Mouse (Mus musculus) heart, embryonic 14.5 days (tissue): ENCODE data around the gene Lypd6. TPM values are rescaled to one million over a fixed set of nuclear protein-coding genes. Genes with fewer than 3 reads are reported as not detected.

ENCODE experiments used
- ATAC-seq: fragments of 200-750 bp; cut with Nextera tagmentation; 2 replicates; pipeline ENCODE4 v1.8.0; 2017; ENCODE audit warnings: low read depth, moderate TSS enrichment; ENCODE audit not compliant: insufficient number of reproducible peaks, insufficient read depth, low FRiP score
- H3K27ac ChIP-seq, 2 experiments: fragments of 200-500 bp in 1 of 2; fragments of 300-500 bp in 1 of 2; sonication (generic) in 1 of 2; replicated peaks in 1 of 2; 2 replicates each; pipeline ENCODE4 v1.5.1; 2012 to 2014; ENCODE audit warnings: low read depth in 2 of 2, low read length in 2 of 2, control low read depth in 1 of 2, mild to moderate bottlenecking in 1 of 2, mixed read lengths in 1 of 2; ENCODE audit not compliant: control insufficient read depth in 1 of 2, insufficient read depth in 1 of 2
- H3K27me3 ChIP-seq: fragments of 300-500 bp; sonication (generic); 2 replicates; pipeline ENCODE4 v1.6.1; 2014; ENCODE audit warnings: mild to moderate bottlenecking, low read length, control low read depth; ENCODE audit not compliant: control insufficient read depth, insufficient read depth
- H3K36me3 ChIP-seq: fragments of 300-500 bp; sonication (generic); 2 replicates; pipeline ENCODE4 v1.6.1; 2014; ENCODE audit warnings: mild to moderate bottlenecking, control low read depth, low read length, mixed read lengths; ENCODE audit not compliant: control insufficient read depth, insufficient read depth
- H3K4me1 ChIP-seq, 2 experiments: fragments of 200-500 bp in 1 of 2; fragments of 300-500 bp in 1 of 2; sonication (generic) in 1 of 2; 2 replicates each; pipeline ENCODE4 v1.6.1; 2012 to 2014; ENCODE audit warnings: low read length in 2 of 2, control low read depth in 1 of 2, mixed read lengths in 1 of 2; ENCODE audit not compliant: control insufficient read depth in 2 of 2, insufficient read depth in 2 of 2
- H3K4me2 ChIP-seq: fragments of 300-500 bp; sonication (generic); 2 replicates; pipeline ENCODE4 v1.6.1; 2014; ENCODE audit warnings: mild to moderate bottlenecking, low read length
- H3K4me3 ChIP-seq, 2 experiments: fragments of 200-500 bp in 1 of 2; fragments of 300-500 bp in 1 of 2; sonication (generic) in 1 of 2; 2 replicates each; pipeline ENCODE4 v1.5.1; 2012 to 2014; ENCODE audit warnings: low read length in 2 of 2, mild to moderate bottlenecking in 2 of 2, control low read depth in 1 of 2, low read depth in 1 of 2, moderate library complexity in 1 of 2; ENCODE audit not compliant: control insufficient read depth in 1 of 2, insufficient read depth in 1 of 2
- H3K9ac ChIP-seq: fragments of 300-500 bp; sonication (generic); 2 replicates; pipeline ENCODE4 v1.6.1; 2014; ENCODE audit warnings: mild to moderate bottlenecking, low read length
- H3K9me3 ChIP-seq: fragments of 300-500 bp; sonication (generic); 2 replicates; pipeline ENCODE4 v1.6.1; 2016; ENCODE audit warnings: low read length, control low read depth; ENCODE audit not compliant: control insufficient read depth
- WGBS: fragments of 180-500 bp; shearing (Covaris S2); extraction: QIAGEN DNeasy Blood & Tissue Kit; methylation state at CpG from one replicate; pipeline ENCODE4 v1.1.7; 2014; 5-methylcytosine and 5-hydroxymethylcytosine counted together
- polyA plus RNA-seq: library from polyadenylated mRNA; unstranded; fragments of >200 nt; fragmentation: Nextera tagmentation; extraction: Ambion mirVana; gene quantifications from 2 replicates; pipeline ENCODE4 v1.2.1, GENCODE M21; 2014

Gene Lypd6
- polyA plus RNA-seq, 1 experiment from 2014 or later = 3.5 TPM

DNA sequence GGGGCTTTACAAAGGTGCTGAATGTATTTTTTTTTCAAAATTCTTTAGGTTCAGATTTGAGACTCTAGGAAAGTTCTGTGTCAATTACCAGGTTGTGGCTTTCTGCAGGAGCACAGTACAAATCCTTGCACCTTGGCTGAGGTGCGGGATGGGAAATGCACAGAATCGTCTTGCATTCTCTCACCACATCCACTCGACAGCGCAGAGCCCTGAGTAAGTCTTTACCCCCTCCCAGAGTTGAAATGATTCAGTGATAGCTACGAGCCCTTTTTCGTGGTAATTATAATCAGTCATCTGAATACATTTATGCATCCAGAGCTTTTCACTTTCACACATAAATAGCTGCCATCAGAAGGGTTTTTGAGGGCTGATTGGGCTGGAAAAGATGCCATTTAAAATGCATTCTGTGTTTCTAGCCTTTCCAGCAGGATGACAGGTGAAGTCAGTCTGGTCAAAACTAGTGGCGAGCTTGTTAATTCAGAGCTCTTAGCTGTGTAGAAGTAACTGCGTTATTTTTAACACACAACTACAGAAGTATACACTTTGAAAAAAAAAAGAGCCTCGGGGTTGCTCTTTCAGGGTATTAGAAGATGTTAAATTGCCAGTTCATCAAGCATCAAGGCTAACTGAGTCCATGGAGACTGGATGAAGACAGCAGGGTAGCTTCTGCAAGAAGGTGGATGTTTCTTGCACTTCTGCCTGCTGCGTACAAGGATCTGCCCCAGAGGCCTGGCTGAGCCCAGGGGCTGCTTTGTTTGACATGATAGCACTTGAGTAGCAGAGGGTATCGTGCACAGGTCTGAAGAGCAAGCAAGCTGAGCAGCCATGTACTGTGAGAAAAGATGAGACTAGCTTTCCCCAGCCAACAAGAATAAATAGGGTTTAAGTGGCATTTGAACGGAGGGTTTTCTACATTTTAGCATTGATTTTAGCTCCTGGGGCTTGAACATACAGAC lies 62.4 kb downstream of the Lypd6 start:
- no peak overlapping the region for H3K4me3 ChIP-seq
- H3K4me2 ChIP-seq = no peak overlapping the region
- no peak overlapping the region for H3K9ac ChIP-seq
- no peaks in the 10 kb centered on the region for H3K4me1 ChIP-seq
- WGBS = 72% methylated on average over 12 of the region's 12 CpGs
- no peaks in the 10 kb centered on the region for H3K9me3 ChIP-seq
- no peak for ATAC-seq
- no peak overlapping the region for H3K27ac ChIP-seq
- H3K27me3 ChIP-seq = no peaks in the 10 kb centered on the region
- no peaks in the 10 kb centered on the region for H3K36me3 ChIP-seq

DNA sequence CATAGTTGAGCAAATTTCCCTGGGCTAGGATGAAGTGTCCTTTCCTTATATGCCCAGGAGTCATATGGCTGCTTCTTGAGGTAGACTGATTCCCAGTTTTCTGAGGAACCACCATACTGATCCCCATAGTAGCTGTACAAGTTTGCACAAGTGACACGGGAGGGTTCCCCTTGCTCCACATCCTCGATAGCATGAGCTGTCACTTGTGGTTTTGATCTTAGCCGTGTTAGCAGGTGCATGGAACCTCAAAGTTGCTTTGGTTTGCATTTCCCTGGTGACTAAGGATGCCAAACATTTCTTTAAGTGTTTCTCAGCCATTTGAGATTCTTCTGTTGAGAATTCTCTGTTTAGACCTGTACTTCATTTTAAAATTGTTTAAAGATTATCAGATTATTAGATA lies 64.4 kb downstream of the Lypd6 start:
- Histone ChIP-seq H3K9me3 (no peaks in the 10 kb centered on the region), H3K4me1 (no peaks in the 10 kb centered on the region), H3K27ac (no peak overlapping the region), H3K36me3 (no peaks in the 10 kb centered on the region), H3K4me2 (no peak overlapping the region), H3K27me3 (no peaks in the 10 kb centered on the region), H3K4me3 (no peak overlapping the region), H3K9ac (no peak overlapping the region)
- WGBS = 89% methylated on average over 3 of the region's 3 CpGs
- no peak for ATAC-seq

GRCm38 (mm10) chr2:50143672-50144071 lies 77.4 kb downstream of the Lypd6 start:
- Histone ChIP-seq H3K4me2 (no peak overlapping the region), H3K9ac (no peak overlapping the region), H3K4me3 (no peak overlapping the region), H3K27ac (no peak overlapping the region), H3K36me3 (no peaks in the 10 kb centered on the region), H3K4me1 (peaks cover 0 to 3% of the 10 kb centered on the region in 2 experiments; a peak in 1 of 4 replicates), H3K9me3 (no peaks in the 10 kb centered on the region), H3K27me3 (no peaks in the 10 kb centered on the region)
- no peak for ATAC-seq
- WGBS = 65% methylated on average over 6 of the region's 6 CpGs

DNA sequence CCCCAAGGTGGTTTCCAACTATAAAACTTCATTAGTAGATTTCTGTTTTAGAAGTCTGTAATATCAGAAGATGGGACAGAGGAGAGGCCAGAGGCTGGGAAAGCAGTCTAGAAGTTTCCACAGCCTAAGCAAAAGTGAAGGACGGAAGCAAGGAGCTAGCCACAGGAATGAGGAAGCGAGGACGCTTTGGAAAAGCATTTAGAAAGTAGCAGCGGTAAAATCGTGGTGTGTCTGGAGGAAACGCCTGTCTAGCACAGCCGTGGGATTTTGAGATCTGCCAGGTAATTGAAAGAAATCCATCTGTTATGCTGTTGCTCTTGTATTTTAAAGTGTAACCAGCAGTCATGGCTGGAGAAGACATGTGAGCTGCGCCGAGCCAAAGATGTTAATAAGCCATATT lies 81.1 kb downstream of the Lypd6 start:
- H3K27me3 ChIP-seq = no peaks in the 10 kb centered on the region
- no peak overlapping the region for H3K9ac ChIP-seq
- no peak overlapping the region for H3K4me2 ChIP-seq
- no peak for ATAC-seq
- no peak overlapping the region for H3K27ac ChIP-seq
- H3K9me3 ChIP-seq = no peaks in the 10 kb centered on the region
- H3K36me3 ChIP-seq = no peaks in the 10 kb centered on the region
- H3K4me1 ChIP-seq = peaks cover 8% of the 10 kb centered on the region in 2 experiments; a peak in 3 of 4 replicates
- WGBS = 65% methylated on average over 9 of the region's 9 CpGs
- no peak overlapping the region for H3K4me3 ChIP-seq

DNA sequence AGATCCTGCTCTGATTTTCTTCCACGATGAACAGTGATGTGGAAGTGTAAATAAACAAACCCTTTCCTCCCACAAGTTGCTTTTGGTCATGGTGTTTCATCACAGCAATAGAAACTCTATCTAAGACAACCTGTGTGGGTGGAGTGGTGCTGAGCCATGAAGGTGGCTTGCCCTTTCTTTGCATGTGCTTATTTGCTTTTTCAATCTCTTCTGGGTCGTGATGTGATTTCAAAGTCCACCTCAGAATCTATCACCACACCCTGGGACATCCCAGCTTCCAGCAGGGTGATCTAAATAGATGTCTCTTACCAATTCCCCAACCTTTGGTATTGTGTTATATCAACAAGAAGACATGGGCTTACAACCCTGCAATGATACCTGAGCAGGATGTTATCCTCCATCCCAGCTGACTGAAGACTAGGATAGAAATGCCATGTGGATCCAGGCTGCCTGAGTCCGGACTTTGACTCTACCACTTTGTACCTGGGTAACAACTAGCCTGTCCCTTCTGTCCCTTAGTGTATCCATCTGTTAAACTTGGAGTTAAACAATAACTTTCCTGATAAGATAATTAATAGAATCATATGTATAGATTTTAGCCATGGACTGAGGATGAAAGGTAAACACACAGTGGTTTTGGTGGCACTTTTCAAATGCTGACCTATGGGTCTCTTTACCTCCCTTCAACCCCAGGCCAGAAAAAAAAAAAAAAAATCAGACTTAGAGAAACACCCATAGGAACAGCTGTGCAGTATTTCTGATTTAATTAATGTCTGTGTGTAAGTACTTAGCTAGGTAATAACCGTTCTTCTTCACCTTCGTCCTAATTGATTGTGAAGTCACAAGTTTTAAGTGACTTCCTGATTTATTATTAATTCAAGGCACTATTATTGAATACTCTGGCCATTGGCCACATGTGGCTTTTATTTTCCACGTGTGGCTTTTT lies 83.3 kb downstream of the Lypd6 start:
- H3K4me2 ChIP-seq = no peak overlapping the region
- H3K27ac ChIP-seq = no peak overlapping the region
- 76% methylated on average over 6 of the region's 6 CpGs for WGBS
- no peaks in the 10 kb centered on the region for H3K9me3 ChIP-seq
- H3K27me3 ChIP-seq = no peaks in the 10 kb centered on the region
- H3K4me1 ChIP-seq = peaks cover 8% of the 10 kb centered on the region in 2 experiments; a peak in 3 of 4 replicates
- no peak for ATAC-seq
- no peak overlapping the region for H3K9ac ChIP-seq
- no peak overlapping the region for H3K4me3 ChIP-seq
- H3K36me3 ChIP-seq = no peaks in the 10 kb centered on the region

GRCm38 (mm10) chr2:50150203-50150590 lies 84.0 kb downstream of the Lypd6 start:
- no peaks in the 10 kb centered on the region for H3K9me3 ChIP-seq
- H3K4me1 ChIP-seq = peaks cover 8% of the 10 kb centered on the region in 2 experiments; a peak in 3 of 4 replicates
- no peaks in the 10 kb centered on the region for H3K36me3 ChIP-seq
- H3K9ac ChIP-seq = no peak overlapping the region
- H3K4me2 ChIP-seq = no peak overlapping the region
- no peak overlapping the region for H3K4me3 ChIP-seq
- WGBS = 45% methylated on average over 7 of the region's 7 CpGs
- 0 out of 2 replicates have a peak, but pooled peaks have one; percentile 50 for ATAC-seq
- no peak overlapping the region for H3K27ac ChIP-seq
- H3K27me3 ChIP-seq = no peaks in the 10 kb centered on the region

GRCm38 (mm10) chr2:50150816-50151215 lies 84.6 kb downstream of the Lypd6 start:
- no peak for ATAC-seq
- Histone ChIP-seq H3K36me3 (no peaks in the 10 kb centered on the region), H3K4me2 (no peak overlapping the region), H3K4me1 (peaks cover 8% of the 10 kb centered on the region in 2 experiments; a peak in 3 of 4 replicates), H3K9me3 (no peaks in the 10 kb centered on the region), H3K27me3 (no peaks in the 10 kb centered on the region), H3K4me3 (no peak overlapping the region), H3K9ac (no peak overlapping the region), H3K27ac (no peak overlapping the region)
- WGBS = 62% methylated on average over 5 of the region's 5 CpGs
